Comparison of ENCODE assay signal across 15 mouse cellular contexts in the genomic region with DNA sequence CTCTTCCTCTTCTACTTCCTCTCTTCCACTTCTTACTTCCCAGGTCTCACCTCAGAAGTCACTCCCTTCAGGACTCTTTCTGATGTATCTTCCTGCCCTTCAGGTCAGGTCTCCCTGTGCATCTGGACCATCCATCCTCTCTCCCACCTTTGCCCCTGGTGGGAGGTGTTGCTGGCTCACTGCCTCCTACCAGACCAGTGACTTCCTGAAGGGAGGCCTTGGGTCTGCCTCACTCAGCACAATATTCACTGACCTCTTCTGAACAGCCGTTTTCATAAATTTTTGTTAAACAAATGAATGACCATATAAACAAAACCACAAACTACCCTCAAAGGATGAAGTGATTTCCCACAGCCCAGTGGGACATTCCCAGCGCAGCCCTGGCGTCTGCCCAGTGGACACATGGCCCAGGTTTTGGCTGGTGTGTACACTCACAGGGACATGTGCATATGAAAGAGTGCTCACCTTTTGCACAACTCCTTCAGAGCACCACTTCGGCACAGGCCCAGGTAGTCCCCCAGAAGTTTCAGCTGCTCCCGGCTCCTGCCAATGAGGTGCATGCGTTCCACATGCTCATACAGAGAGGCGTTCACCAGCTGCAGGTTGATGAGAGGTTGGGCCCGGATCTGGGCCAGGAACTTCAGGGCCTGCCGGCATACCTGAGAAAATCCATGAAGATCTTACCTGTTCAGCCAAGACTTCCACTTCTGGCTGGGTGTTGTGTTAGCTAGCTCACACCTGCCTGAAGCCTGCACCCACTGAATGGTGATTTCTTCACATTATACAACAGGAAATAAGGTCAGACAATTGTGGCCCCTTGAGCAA. TPM values are rescaled to one million over a fixed set of nuclear protein-coding genes. Genes with fewer than 3 reads are reported as not detected.
A peak's percentile ranks its signal among the peaks of the same experiment; 100 is the strongest.
DNase-seq lines count a peak whose midpoint lies in the region; ATAC-seq and TF ChIP-seq lines count a peak whose summit lies in the region.
"Had no signal": no experiment of that assay in that cellular context is flagged by ENCODE, and none has a peak within 500 bp of the region (broad histone marks: within the 10 kb centered on the region; RNA-seq: fewer than 3 reads in every experiment).

No protein-coding gene starts in this region.

- 0 out of 2 replicates have a peak overlapping the region, but pooled peaks have one; percentile 35 for H3K27ac ChIP-seq in heart, postnatal 0 days (ENCODE audit: low read depth)
- H3K27ac ChIP-seq in lung, embryonic 15.5 days, result peak overlapping the region; percentile 44; the same call in 1 of the 2 replicates
- no peak overlapping the region for H3K27ac ChIP-seq in intestine, postnatal 0 days (ENCODE audit: low read depth, low read length)
- H3K27ac ChIP-seq: hindbrain, postnatal 0 days; liver, embryonic 15.5 days; neural tube, embryonic 12.5 days had no signal

- H3K27me3 ChIP-seq in heart, postnatal 0 days (ENCODE audit: control insufficient read depth, insufficient read depth, low read length), result no peaks in the 10 kb centered on the region
- no peaks in the 10 kb centered on the region for H3K27me3 ChIP-seq in lung, embryonic 15.5 days
- no peaks in the 10 kb centered on the region for H3K27me3 ChIP-seq in intestine, postnatal 0 days (replicated peaks; ENCODE audit: control insufficient read depth, insufficient read depth, low read length)
- H3K27me3 ChIP-seq: liver, embryonic 15.5 days had no signal

- ATAC-seq in heart, postnatal 0 days (ENCODE audit: insufficient read depth, low read depth), result no peak
- ATAC-seq in lung, embryonic 15.5 days (ENCODE audit: borderline replicate concordance, extremely low read depth, low FRiP score, low TSS enrichment), result no peak
- ATAC-seq in intestine, postnatal 0 days, result peak; percentile 42
- ATAC-seq: forebrain, postnatal 0 days; hindbrain, postnatal 0 days had no signal

- TF ChIP-seq EP300 in heart, postnatal 0 days (IDR thresholded peaks at IDR 0.05; ENCODE audit: low read depth), result no peak

- WGBS in heart, postnatal 0 days, result 89% methylated on average over 9 of the region's 9 CpGs
- 81% methylated on average over 9 of the region's 9 CpGs for WGBS in lung, embryonic 15.5 days
- 84% methylated on average over 9 of the region's 9 CpGs for WGBS in intestine, postnatal 0 days

- H3K9ac ChIP-seq in heart, postnatal 0 days (replicated peaks; ENCODE audit: low read depth, low read length), result no peak overlapping the region
- H3K9ac ChIP-seq in lung, embryonic 15.5 days, result no peak overlapping the region
- no peak overlapping the region for H3K9ac ChIP-seq in intestine, postnatal 0 days (ENCODE audit: low read depth, low read length)
- H3K9ac ChIP-seq: forebrain, postnatal 0 days; liver, embryonic 15.5 days; neural tube, embryonic 12.5 days had no signal

- H3K36me3 ChIP-seq in heart, postnatal 0 days (replicated peaks; ENCODE audit: control insufficient read depth, insufficient read depth, low read length), result peaks cover 28% of the 10 kb centered on the region
- peaks cover 11% of the 10 kb centered on the region; the same call in 1 of the 2 replicates for H3K36me3 ChIP-seq in lung, embryonic 15.5 days
- H3K36me3 ChIP-seq in intestine, postnatal 0 days (ENCODE audit: control insufficient read depth, insufficient read depth), result peaks cover 49% of the 10 kb centered on the region; the same call in 1 of the 2 replicates

- no peak overlapping the region for H3K4me2 ChIP-seq in heart, postnatal 0 days (ENCODE audit: low read depth, low read length)
- no peak overlapping the region for H3K4me2 ChIP-seq in lung, embryonic 15.5 days
- H3K4me2 ChIP-seq in intestine, postnatal 0 days (replicated peaks; ENCODE audit: low read depth), result no peak overlapping the region
- H3K4me2 ChIP-seq: liver, embryonic 15.5 days; neural tube, embryonic 12.5 days had no signal

- no peak overlapping the region for H3K4me3 ChIP-seq in heart, postnatal 0 days (ENCODE audit: low read depth, low read length)
- H3K4me3 ChIP-seq in lung, embryonic 15.5 days, result no peak overlapping the region
- no peak overlapping the region for H3K4me3 ChIP-seq in intestine, postnatal 0 days (ENCODE audit: low read depth, low read length)
- H3K4me3 ChIP-seq: liver, embryonic 15.5 days; neural tube, embryonic 12.5 days had no signal

- no peaks in the 10 kb centered on the region for H3K9me3 ChIP-seq in heart, postnatal 0 days (replicated peaks; ENCODE audit: control insufficient read depth, low read length)
- no peaks in the 10 kb centered on the region for H3K9me3 ChIP-seq in lung, embryonic 15.5 days
- no peaks in the 10 kb centered on the region for H3K9me3 ChIP-seq in intestine, postnatal 0 days (ENCODE audit: control insufficient read depth)
- H3K9me3 ChIP-seq: liver, embryonic 15.5 days; neural tube, embryonic 12.5 days had no signal

- no peak for TF ChIP-seq CTCF in heart, postnatal 0 days (IDR thresholded peaks at IDR 0.05; ENCODE audit: low read depth)
- TF ChIP-seq CTCF in intestine, postnatal 0 days (IDR thresholded peaks at IDR 0.05; ENCODE audit: low read depth), result no peak

- H3K4me1 ChIP-seq in heart, postnatal 0 days (ENCODE audit: control insufficient read depth, insufficient read depth), result 0 out of 2 replicates have a peak, but pooled peaks cover 12% of the 10 kb centered on the region
- peaks cover 21% of the 10 kb centered on the region; the same call in 1 of the 2 replicates for H3K4me1 ChIP-seq in lung, embryonic 15.5 days
- no peaks in the 10 kb centered on the region for H3K4me1 ChIP-seq in intestine, postnatal 0 days (replicated peaks; ENCODE audit: control insufficient read depth, insufficient read depth, low read length)
- H3K4me1 ChIP-seq: liver, embryonic 15.5 days; neural tube, embryonic 12.5 days had no signal

- peak; percentile 93 for DNase-seq in heart, adult 11 months
- no peak for DNase-seq in heart, adult 8-10 months (ENCODE audit: low spot score)
- DNase-seq in heart, postnatal 0 days (ENCODE audit: low spot score), result no peak
- DNase-seq in heart, adult 9 months (ENCODE audit: low spot score in 2 of 2), result no peak
- DNase-seq in lung, postnatal 4 days, result no peak
- DNase-seq in layer of hippocampus, postnatal 36 days, result no peak
- DNase-seq: cerebellum, adult 11-12 months; cerebellum, postnatal 25 days; forebrain, postnatal 0 days; thymus, postnatal 14 days had no signal

RNA-seq across cellular contexts. Expression of gene Arhgap27, which starts 7.1 kb away (rescaled TPM):
- 10 to 100 TPM; 11.9 to 20.4 (median 13.3) TPM for total RNA-seq in heart, adult 8-10 months (2022)
- total RNA-seq in heart, postnatal 0 days (2014; rRNA removed; ENCODE audit: low replicate concordance), result 9.7 and 15.1 TPM in 2 replicates
- polyA plus RNA-seq in heart, postnatal 0 days (2015; fragmentation: Nextera tagmentation; extraction: Ambion mirVana), result 5.4 and 6.5 TPM in 2 replicates
- 17.0 and 17.3 TPM in 2 replicates for polyA plus RNA-seq in lung, embryonic 15.5 days (2015; fragmentation: Nextera tagmentation; extraction: Ambion mirVana)
- polyA plus RNA-seq in intestine, postnatal 0 days (2015; fragmentation: Nextera tagmentation; extraction: Ambion mirVana), result 16.9 and 18.7 TPM in 2 replicates
- total RNA-seq in layer of hippocampus, postnatal 36 days (2021), result 1 to 10 TPM; 7.9 to 9.6 TPM

RNA-seq across cellular contexts. Expression of gene Plekhm1, which starts 41.9 kb away (rescaled TPM):
- 10 to 100 TPM; 11.0 to 12.5 (median 11.6) TPM for total RNA-seq in heart, adult 8-10 months (2022)
- 3.9 and 4.9 TPM in 2 replicates for total RNA-seq in heart, postnatal 0 days (2014; rRNA removed; ENCODE audit: low replicate concordance)
- 3.4 and 3.5 TPM in 2 replicates for polyA plus RNA-seq in heart, postnatal 0 days (2015; fragmentation: Nextera tagmentation; extraction: Ambion mirVana)
- polyA plus RNA-seq in lung, embryonic 15.5 days (2015; fragmentation: Nextera tagmentation; extraction: Ambion mirVana), result 8.3 TPM in 2 replicates
- 4.7 and 5.2 TPM in 2 replicates for polyA plus RNA-seq in intestine, postnatal 0 days (2015; fragmentation: Nextera tagmentation; extraction: Ambion mirVana)
- total RNA-seq in layer of hippocampus, postnatal 36 days (2021), result 10 to 100 TPM; 18.8 to 20.6 TPM
